Mouse (Mus musculus) liver, postnatal 0 days (tissue): Measurements from ENCODE around the gene Loxl4. TPM values are rescaled to one million over a fixed set of nuclear protein-coding genes. Genes with fewer than 3 reads are reported as not detected.
A peak's percentile ranks its signal among the peaks of the same experiment; 100 is the strongest.

Experiments
- ATAC-seq: fragments of 200-750 bp; cut with Nextera tagmentation; 2 replicates; pipeline ENCODE4 v1.8.0; 2017; ENCODE audit warnings: mild to moderate bottlenecking, moderate library complexity
- DNase-seq: peaks from one replicate; pipeline ENCODE4 v3.0.0-alpha.2; 2016
- H3K27ac ChIP-seq: fragments of 300-500 bp; sonication (generic); 2 replicates; pipeline ENCODE4 v1.5.1; 2014; ENCODE audit warnings: antibody characterized with exemption, moderate library complexity, mild to moderate bottlenecking, low read depth
- H3K27me3 ChIP-seq: fragments of 300-500 bp; sonication (generic); 2 replicates; pipeline ENCODE4 v1.6.1; 2014; ENCODE audit warnings: low read length, control low read depth, mixed read lengths; ENCODE audit not compliant: insufficient read depth
- H3K36me3 ChIP-seq: fragments of 300-500 bp; sonication (generic); replicated peaks from 2 replicates; pipeline ENCODE4 v1.6.1; 2014; ENCODE audit warnings: mild to moderate bottlenecking, control low read depth, low read length, moderate library complexity, mixed read lengths; ENCODE audit not compliant: insufficient read depth
- H3K4me1 ChIP-seq: fragments of 300-500 bp; sonication (generic); 2 replicates; pipeline ENCODE4 v1.6.1; 2014; ENCODE audit warnings: antibody characterized with exemption, mild to moderate bottlenecking, control low read depth; ENCODE audit not compliant: insufficient read depth
- H3K4me2 ChIP-seq: fragments of 300-500 bp; sonication (generic); 2 replicates; pipeline ENCODE4 v1.6.1; 2014; ENCODE audit warnings: low read depth, mild to moderate bottlenecking, low read length, moderate library complexity, mixed read lengths
- H3K4me3 ChIP-seq: fragments of 300-500 bp; sonication (generic); 2 replicates; pipeline ENCODE4 v1.5.1; 2014; ENCODE audit warnings: low read depth, low read length
- H3K9ac ChIP-seq: fragments of 300-500 bp; sonication (generic); replicated peaks from 2 replicates; pipeline ENCODE4 v1.6.1; 2014; ENCODE audit warnings: mild to moderate bottlenecking, moderate library complexity
- H3K9me3 ChIP-seq: fragments of 300-500 bp; sonication (generic); 2 replicates; pipeline ENCODE4 v1.6.1; 2016; ENCODE audit warnings: mild to moderate bottlenecking, control low read depth, low read length, mixed read lengths
- CTCF ChIP-seq: sonication (generic); IDR thresholded peaks from 2 replicates; pipeline ENCODE4 v1.5.1; 2016; ENCODE audit warnings: antibody characterized with exemption, low read depth
- EP300 ChIP-seq: IDR thresholded peaks from 2 replicates; pipeline ENCODE4 v1.6.1; 2016; ENCODE audit warnings: antibody characterized with exemption, low read depth, mild to moderate bottlenecking
- WGBS: fragments of 180-500 bp; shearing (Covaris S2); extraction: QIAGEN DNeasy Blood & Tissue Kit; methylation state at CpG from one replicate; pipeline ENCODE4 v1.1.7; 2014; ENCODE audit not compliant: insufficient replicate concordance; 5-methylcytosine and 5-hydroxymethylcytosine counted together
- polyA plus RNA-seq: library from polyadenylated mRNA; unstranded; fragments of >200 nt; fragmentation: Nextera tagmentation; extraction: Ambion mirVana; gene quantifications from 2 replicates; pipeline ENCODE4 v1.2.1, GENCODE M21; 2015

The Loxl4 gene
- polyA plus RNA-seq, 1 experiment from 2014 or later: 0.13 TPM

- H3K4me1 ChIP-seq: no peaks in the 10 kb centered on the region
- no peaks in the 10 kb centered on the region for H3K9me3 ChIP-seq
- no peaks in the 10 kb centered on the region for H3K27me3 ChIP-seq
- TF ChIP-seq EP300: no peak
- no peak for TF ChIP-seq CTCF
- no peak overlapping the region for H3K9ac ChIP-seq
- peaks cover 39% of the 10 kb centered on the region for H3K36me3 ChIP-seq
- ATAC-seq (no peak), DNase-seq (no peak)
- no peak overlapping the region for H3K4me3 ChIP-seq
- no peak overlapping the region for H3K4me2 ChIP-seq
- no peak overlapping the region for H3K27ac ChIP-seq
- 84% methylated on average over 6 of the region's 6 CpGs for WGBS
These were observed 19.2 kb downstream of the Loxl4 start for GRCm38 (mm10) chr19:42593456-42593855.

- peaks cover 48% of the 10 kb centered on the region for H3K36me3 ChIP-seq
- 80% methylated on average over 14 of the region's 14 CpGs for WGBS
- DNase-seq (no peak), ATAC-seq (no peak)
- TF ChIP-seq CTCF: no peak
- TF ChIP-seq EP300: no peak
- no peak overlapping the region for H3K4me3 ChIP-seq
- H3K4me2 ChIP-seq: no peak overlapping the region
- H3K4me1 ChIP-seq: no peaks in the 10 kb centered on the region
- no peaks in the 10 kb centered on the region for H3K27me3 ChIP-seq
- H3K9ac ChIP-seq: no peak overlapping the region
- H3K27ac ChIP-seq: no peak overlapping the region
- H3K9me3 ChIP-seq: no peaks in the 10 kb centered on the region
These were observed 21.1 kb downstream of the Loxl4 start for GRCm38 (mm10) chr19:42591534-42591933.

- no peak overlapping the region for H3K27ac ChIP-seq
- no peaks in the 10 kb centered on the region for H3K4me1 ChIP-seq
- DNase-seq: no peak
- H3K4me2 ChIP-seq: no peak overlapping the region
- WGBS: 85% methylated on average over 1 of the region's 1 CpGs
- no peak for ATAC-seq
- H3K27me3 ChIP-seq: no peaks in the 10 kb centered on the region
- no peaks in the 10 kb centered on the region for H3K9me3 ChIP-seq
- H3K9ac ChIP-seq: no peak overlapping the region
- peaks cover 51% of the 10 kb centered on the region for H3K36me3 ChIP-seq
- no peak for TF ChIP-seq EP300
- peak; percentile 40 for TF ChIP-seq CTCF
- H3K4me3 ChIP-seq: no peak overlapping the region
These were observed 23.4 kb downstream of the Loxl4 start for GRCm38 (mm10) chr19:42589246-42589645.

- 77% methylated on average over 2 of the region's 2 CpGs for WGBS
- Histone ChIP-seq H3K27ac (no peak overlapping the region), H3K9me3 (no peaks in the 10 kb centered on the region), H3K9ac (no peak overlapping the region), H3K36me3 (peaks cover 52% of the 10 kb centered on the region), H3K27me3 (no peaks in the 10 kb centered on the region), H3K4me3 (no peak overlapping the region), H3K4me2 (no peak overlapping the region), H3K4me1 (no peaks in the 10 kb centered on the region)
- ATAC-seq: no peak
- TF ChIP-seq EP300 (no peak), CTCF (no peak)
- no peak for DNase-seq
These were observed 24.9 kb downstream of the Loxl4 start for GRCm38 (mm10) chr19:42587704-42588103.

- Histone ChIP-seq H3K4me1 (no peaks in the 10 kb centered on the region), H3K4me2 (no peak overlapping the region), H3K36me3 (peaks cover 27% of the 10 kb centered on the region), H3K4me3 (no peak overlapping the region), H3K9ac (no peak overlapping the region), H3K27me3 (no peaks in the 10 kb centered on the region), H3K9me3 (no peaks in the 10 kb centered on the region), H3K27ac (no peak overlapping the region)
- DNase-seq: no peak
- WGBS: 86% methylated on average over 3 of the region's 3 CpGs
- no peak for ATAC-seq
- TF ChIP-seq CTCF (no peak), EP300 (no peak)
These were observed 28.4 kb downstream of the Loxl4 start for GRCm38 (mm10) chr19:42584188-42584587.

- ATAC-seq (no peak), DNase-seq (no peak)
- H3K4me2 ChIP-seq: peak overlapping the region; percentile 8; the same call in 1 of the 2 replicates
- H3K4me3 ChIP-seq: no peak overlapping the region
- H3K27me3 ChIP-seq: no peaks in the 10 kb centered on the region
- WGBS: 78% methylated on average over 5 of the region's 5 CpGs
- TF ChIP-seq EP300 (no peak), CTCF (no peak)
- peaks cover 26% of the 10 kb centered on the region for H3K36me3 ChIP-seq
- H3K27ac ChIP-seq: no peak overlapping the region
- H3K4me1 ChIP-seq: no peaks in the 10 kb centered on the region
- H3K9me3 ChIP-seq: no peaks in the 10 kb centered on the region
- no peak overlapping the region for H3K9ac ChIP-seq
These were observed 28.9 kb downstream of the Loxl4 start for GRCm38 (mm10) chr19:42583677-42584076.
